Mouse (Mus musculus): ENCODE results near the gene Irx3.

The Irx3 gene

DNA sequence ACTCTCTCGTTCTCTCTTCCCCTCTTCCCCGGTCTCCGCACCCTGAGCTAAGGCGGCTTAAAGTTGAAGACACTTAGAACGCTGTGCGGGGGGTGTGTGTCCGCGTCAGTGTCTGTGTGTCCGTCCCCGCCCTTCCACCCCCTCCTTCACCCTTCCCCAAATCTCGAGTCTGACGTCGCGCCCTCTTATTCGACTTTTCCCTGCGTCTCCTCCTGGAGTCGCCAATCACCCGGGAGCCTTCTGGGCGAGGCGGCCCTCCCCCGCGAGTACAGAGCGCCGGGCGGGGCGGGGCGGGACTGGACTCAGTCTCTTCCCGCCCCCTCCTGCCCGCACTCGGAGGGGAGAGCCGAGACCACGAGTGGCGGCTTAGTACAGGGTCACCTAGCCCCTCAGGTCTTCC, at the start of gene Irx3:
Gene Irx3 (minus strand): TSS at position 229 of the 400 bp plus-strand sequence.
- no peak for DNase-seq (ENCODE audit: low spot score in 2 of 2)

DNA sequence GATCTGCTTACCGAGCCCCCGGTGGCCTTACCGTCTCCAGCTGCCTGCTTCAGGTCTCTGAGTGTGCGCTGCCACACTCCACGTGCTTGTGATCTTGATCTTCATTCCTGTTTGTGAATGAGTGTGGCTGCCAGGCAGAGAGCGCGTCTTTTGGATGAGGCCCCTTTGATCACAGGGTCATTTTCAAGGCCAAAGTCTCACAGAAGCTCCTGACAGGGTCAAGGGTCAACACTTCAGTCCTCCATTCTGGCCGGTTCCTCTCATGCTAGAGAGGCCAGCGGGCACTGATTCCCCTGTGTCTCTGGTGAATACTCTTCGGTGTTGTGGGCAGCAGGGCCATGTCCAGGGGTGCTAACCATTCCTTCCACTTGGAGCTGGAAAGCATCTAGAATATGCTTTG, 49.5 kb upstream of the Irx3 start:
- DNase-seq (ENCODE audit: low spot score in 2 of 2), result no peak

DNA sequence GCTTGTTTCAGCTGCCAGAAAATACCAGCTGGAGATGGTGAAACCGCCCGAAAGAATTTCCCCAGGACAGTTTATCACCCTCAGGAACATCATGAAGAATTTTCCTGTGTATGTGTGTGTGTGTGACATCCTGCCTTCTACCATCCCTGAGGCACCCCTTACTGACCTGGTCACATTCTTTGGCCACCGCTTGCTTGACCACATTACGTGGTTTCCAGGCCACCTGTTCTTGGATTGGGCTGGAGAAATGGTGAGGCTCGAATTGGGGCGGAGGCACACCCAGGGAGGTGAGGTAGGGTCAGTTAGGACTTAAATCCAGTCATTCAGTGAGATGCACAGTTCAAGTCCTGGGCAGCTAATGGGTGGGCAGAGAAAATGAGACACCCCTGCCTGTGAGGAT, 48.1 kb upstream of the Irx3 start:
- DNase-seq (ENCODE audit: low spot score in 2 of 2), result no peak

DNA sequence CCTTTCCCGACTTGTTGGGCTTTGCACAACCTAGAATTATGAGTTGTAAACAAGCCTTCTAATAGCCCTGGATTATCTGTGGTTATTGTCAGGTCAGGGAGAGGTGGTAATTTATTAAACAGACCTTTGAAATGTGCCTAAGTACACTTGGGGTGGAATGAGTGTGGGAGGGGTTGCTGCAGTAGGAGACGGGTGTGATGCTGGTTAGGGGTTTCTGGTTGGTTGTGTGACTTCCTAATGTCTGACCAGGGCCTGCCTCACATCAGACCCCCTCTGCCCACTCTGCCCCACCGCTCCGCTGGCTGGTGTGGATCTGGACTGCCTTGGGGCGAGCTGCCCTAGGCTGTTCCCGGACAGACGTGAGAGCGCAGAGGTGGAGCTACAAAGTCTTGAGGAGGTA, 47.7 kb upstream of the Irx3 start:
- DNase-seq (ENCODE audit: low spot score in 2 of 2), result no peak

DNA sequence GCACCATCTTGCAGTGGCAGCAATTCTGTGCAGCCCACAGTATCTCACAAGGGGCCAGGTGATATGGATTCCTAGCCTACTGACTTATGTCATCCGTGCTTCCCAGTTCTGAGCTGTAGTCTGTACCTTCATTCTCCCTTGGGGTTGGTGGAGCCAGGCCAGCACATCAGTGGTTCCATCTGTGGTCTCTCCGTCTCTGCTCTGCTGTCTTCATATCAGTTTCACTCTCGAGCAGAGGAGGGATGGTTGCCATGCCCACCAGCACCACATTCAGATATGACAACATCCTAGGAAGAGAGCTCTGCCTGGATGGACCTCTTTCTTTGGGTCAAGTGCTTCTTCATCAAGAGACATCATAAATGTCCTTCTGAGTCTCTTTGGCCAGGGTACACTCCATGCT, 43.8 kb upstream of the Irx3 start:
- no peak for DNase-seq (ENCODE audit: low spot score in 2 of 2)

DNA sequence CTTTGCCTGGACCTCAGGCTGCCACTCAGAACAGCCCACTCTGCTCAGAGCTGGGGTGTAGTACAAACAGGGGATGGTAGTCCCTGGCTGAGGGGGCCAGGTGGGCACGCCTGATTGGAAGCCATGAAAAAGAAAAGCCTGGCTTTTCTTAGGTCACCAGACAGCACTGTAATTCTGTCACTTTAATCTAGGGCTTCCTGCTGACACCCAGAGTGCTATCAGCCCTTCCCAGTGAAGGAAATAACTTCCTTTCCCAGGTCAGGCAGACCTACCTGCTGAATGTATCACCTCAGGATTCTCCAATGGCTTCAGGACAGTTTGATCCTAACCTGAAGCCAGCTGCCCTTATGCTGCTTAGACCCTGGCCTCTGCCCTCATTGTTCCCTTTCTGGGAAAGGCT, 35.3 kb upstream of the Irx3 start:
- DNase-seq (ENCODE audit: low spot score in 2 of 2), result no peak

DNA sequence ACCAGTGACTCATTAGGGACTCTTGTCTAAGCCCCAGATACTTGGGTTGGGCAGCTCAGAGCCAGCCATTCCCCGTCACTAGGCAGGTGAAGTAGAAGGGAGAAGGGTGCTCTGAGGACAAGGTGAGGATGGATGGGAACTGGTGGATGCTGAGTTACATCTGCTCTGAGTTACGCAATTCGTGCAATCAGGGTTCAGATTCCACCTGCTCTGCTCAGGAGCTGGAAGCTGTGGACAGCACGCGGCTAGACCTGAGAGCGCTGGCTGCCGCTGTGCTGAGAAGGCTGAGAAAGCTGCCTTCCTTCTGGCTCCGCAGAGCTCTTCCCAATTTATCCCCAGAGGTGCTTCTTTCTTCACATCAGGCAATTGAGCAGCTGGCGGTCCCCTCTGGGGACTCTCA, 34.8 kb upstream of the Irx3 start:
- no peak for DNase-seq (ENCODE audit: low spot score in 2 of 2)

DNA sequence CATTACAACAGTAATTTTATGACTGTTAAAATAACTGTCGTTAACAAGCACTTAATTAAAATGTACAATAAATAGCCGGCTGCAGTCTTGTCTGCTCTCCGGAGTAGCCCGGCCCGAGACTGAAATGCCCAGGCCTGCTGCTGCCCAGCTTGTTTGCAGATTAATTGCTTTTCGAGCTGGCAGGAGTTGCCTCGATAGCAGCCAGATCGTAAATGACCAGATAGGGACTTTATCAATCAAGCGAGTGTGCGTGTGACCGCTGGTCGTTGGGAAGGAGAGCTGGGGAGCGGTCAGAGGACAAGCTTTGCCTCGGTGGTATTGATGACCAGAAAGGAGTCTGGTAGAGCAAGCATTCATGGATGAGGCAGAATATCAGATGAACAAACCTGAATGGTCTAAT, 25.8 kb upstream of the Irx3 start:
- no peak for DNase-seq (ENCODE audit: low spot score in 2 of 2)

DNA sequence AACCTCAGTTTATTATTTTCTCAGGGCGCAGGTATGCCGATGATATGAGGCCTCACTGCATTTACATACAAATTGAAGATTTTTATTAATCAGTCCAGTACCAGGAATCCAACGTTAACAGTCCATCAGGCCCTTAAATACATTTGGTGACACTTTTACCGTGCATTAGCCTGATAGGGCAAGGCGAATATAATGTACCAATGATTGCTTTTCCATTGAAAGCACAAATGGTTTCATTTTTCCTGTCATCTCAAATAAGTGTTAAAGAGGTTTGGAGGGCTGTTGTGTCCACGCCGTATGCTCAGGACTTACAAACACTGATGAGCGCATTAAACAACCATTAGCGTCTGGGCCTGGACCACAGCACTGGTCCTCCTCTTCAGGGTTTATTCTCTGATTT, 25.3 kb upstream of the Irx3 start:
- DNase-seq (ENCODE audit: low spot score in 2 of 2), result no peak

DNA sequence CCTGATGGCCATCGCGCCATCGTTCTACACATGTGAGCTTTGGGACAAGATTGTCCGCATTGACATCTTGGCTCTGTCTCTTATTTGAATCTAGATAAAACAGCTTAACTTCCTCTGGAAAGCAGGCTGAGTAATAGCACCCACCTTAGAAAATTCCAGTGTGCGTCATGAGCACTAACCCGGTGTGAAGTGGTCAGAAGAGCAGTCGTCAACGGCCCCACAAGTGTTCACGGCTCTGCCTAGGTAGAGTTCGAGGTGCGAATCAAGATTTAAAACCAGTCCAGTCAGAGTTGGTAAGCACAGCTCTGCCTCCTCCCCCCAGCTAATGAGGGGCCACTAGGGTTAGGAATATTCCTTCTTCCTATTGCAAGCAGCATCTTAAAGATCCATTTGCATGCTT, 21.5 kb upstream of the Irx3 start:
- no peak for DNase-seq (ENCODE audit: low spot score in 2 of 2)

DNA sequence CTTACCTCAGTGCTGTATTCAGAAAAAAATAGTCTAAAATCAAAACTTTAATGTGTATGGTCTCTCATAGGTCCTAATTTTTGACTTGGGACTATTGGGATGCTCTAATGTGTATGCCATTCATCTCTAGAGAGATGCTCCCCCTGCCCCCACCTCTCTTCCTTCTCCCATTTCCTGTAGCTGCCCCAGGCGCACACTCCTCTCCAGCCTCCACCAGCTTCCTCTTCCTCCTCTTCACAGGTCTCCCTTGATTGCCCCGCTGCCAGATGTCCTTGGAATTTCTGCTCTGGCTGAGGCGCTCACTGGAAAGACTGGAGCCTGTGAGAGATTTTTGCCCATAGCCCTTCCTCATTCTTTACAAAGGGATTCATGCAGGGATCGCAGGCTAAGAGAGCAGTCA, 20.9 kb upstream of the Irx3 start:
- DNase-seq (ENCODE audit: low spot score in 2 of 2), result no peak

DNA sequence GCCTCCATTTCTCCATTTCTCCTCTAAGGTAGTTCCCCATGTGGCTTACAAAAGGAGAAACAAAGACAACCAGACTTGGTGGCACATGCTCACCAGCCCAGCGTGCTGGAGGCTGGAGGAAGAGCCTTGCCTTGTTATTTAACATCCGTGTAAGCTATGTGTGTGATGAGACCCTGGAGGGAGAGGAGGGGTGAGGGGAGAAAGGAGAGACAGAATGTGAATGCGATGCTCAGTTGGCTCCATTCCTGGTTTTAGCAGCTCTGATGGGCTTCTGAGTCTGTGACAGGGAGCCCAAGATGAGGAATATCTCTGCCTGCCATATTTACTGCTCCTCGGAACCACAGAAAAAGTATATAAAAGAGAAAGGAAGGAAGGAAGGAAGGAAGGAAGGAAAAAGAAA, 20.1 kb upstream of the Irx3 start:
- DNase-seq (ENCODE audit: low spot score in 2 of 2), result no peak

DNA sequence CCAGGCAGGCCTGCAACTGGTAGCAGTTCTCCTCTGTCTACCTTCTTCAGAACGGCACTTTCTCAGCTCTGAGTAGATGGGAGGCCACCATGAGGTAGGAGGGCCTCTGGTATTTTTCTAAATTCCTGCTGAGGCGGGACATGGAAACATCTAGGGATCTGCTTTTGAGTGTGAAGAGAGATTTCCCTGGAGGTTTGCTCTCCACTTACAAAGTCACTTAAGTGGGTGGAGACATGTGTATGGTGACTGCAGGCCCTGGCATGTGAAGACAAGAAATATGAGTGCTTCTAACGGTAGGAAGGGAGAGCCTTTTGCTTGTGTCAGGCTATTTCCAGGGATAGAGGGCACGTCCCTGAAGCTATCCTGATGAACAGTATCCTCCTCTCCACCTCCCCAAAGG, 17.9 kb upstream of the Irx3 start:
- DNase-seq (ENCODE audit: low spot score in 2 of 2), result no peak

DNA sequence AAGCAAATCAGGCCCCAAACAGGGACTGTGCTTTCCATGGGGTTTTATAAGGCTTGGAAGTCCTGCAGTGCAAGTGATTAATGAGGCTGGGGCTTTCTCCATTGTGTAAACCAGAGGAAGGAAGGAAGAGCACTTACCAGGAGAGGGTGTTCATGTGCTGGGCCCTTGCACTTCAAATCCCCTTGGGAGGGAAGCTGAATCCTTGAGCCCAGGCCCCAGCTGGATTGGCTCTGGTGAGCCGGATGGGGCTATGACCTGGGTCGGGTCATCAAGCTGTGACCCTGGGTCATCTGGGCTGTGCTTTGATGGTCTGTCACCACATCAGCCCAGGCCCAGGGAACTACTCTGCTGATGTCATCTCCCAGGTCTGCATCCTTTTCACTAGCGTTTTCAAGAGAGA, 16.9 kb upstream of the Irx3 start:
- no peak for DNase-seq (ENCODE audit: low spot score in 2 of 2)

DNA sequence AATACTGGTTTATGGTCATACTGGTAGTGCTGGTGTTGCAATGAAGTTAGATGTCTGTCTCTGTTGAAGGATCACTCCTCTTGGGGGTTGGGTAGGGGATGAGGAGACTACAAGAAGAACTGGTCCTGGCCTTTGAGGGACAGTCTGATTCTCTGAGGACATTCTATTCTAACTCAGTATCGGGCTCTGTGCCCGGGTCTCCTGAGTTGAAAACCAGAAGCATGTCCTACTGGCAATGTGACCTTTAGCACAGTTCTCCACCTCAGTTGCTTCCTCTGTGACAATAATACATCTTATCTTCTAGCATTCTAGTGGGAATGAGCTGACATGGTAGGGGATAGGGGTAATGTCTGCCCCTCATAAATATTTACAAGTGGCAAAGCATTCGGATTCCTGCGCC, 12.2 kb upstream of the Irx3 start:
- DNase-seq (ENCODE audit: low spot score in 2 of 2), result no peak

DNA sequence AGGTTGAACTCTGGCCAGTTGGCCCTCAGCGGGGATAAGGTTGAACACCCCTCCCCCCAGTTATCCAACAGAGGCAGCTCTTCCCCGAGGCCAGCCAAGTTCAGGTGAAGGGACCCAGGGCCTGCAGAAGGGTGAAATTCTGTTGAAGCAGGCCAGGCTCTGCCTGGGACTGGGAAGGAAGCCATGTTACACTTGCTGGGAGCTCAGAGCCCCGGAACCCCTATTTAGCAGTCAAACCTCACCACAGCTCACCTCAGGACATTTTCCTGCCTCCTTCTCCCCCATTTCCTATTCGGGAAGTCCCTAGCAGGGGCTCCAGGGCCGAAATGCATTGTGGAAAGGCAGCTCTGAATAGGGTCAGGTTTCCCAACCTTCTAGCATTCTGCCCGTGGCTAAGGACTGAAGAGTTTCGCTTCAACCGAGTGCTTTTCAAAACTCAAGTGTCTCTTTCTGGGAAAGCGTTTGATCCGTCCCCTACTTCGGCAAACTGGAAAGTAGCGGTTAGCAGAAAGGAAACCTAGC, 4.9 kb upstream of the Irx3 start:
- DNase-seq (ENCODE audit: low spot score in 2 of 2), result no peak

DNA sequence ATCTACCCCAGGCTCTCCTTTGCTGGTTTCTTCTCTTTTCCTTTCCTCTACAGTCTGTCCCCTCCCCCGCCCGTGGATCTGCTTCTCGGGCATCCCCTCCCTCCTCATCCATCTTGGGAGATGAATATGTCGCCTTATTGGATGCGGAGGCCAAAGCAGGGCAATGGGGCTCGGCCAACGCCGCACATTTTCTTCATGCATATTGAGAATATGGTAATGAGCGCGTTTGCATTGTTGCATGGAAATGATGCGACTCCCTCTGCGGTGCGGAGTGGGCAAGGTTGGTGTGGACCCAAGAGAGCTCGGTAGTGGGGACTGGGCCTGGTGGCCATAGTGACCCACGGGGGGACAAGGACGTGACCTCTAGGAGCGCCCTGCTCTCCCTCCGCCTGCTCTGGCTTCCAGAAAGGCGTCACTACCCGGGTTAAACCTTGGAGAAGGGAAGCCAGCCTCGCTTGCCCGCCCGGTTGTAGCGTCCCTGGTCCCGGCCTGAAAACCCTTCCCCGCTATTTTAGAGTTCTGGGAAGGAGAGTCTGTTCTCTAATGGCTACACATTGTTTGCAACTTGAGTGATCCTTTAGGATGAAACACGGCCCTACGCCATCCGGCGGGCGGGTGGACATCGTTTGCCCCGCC, 4.3 kb upstream of the Irx3 start:
- DNase-seq (ENCODE audit: low spot score in 2 of 2), result no peak

DNA sequence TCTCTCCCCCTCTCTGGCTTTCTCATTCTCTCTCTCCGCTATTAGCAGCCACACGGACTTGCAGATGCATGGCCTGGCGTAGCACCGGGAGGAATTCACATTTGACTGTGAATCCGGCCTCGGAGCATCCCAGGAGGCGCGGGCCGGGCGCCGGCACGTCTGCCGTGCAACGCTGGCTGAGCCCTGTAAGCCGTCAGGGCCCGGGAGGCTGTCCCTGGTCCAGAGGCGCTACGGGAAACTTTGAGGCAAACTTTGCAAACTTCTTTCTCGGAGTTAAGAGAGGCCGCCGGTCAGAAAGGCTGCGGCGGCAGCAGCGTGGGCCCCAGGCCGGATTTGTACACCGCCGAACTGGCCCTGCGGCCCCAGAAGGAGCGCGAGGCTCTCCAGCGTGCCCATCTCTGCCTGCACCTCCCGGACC, 3.4 kb upstream of the Irx3 start:
- DNase-seq (ENCODE audit: low spot score in 2 of 2), result no peak

DNA sequence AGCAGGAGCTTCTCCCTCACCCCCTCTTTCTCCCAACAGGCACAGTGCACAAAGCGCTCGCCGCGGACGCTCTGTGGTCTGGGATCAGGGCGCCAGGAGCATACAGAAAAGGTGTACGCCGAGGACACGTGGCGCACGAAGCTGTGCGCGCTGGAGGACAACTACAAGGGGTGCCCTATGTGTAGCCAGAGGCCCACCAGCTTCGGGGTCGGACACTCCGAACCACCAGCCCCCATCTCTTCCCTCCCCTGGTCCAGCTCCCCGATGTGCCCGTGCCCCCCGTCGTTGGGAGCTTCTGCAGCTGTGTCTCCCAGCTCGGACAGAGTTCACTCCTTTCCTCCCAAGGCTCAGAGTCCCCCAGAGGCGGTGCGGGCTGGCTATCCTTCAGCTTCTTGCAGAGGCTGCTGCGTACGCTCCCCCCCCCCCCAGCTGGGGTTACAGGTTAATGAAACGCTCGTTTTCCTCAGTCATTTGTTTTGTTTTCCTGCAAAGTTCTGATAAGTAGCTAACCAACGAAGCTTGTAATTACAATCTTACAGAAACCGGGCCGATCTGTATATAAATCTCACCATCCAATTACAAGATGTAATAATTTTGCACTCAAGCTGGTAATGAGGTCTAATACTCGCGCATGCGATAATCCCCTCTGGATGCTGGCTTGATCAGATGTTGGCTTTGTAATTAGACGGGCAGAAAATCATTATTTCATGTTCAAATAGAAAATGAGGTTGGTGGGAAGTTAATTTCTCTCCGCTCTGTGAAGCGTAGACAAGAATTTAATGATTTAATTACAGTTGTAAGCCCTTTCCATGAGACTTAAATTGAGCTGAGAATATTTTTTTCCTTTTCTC, 2.8 kb upstream of the Irx3 start:
- DNase-seq (ENCODE audit: low spot score in 2 of 2), result no peak

DNA sequence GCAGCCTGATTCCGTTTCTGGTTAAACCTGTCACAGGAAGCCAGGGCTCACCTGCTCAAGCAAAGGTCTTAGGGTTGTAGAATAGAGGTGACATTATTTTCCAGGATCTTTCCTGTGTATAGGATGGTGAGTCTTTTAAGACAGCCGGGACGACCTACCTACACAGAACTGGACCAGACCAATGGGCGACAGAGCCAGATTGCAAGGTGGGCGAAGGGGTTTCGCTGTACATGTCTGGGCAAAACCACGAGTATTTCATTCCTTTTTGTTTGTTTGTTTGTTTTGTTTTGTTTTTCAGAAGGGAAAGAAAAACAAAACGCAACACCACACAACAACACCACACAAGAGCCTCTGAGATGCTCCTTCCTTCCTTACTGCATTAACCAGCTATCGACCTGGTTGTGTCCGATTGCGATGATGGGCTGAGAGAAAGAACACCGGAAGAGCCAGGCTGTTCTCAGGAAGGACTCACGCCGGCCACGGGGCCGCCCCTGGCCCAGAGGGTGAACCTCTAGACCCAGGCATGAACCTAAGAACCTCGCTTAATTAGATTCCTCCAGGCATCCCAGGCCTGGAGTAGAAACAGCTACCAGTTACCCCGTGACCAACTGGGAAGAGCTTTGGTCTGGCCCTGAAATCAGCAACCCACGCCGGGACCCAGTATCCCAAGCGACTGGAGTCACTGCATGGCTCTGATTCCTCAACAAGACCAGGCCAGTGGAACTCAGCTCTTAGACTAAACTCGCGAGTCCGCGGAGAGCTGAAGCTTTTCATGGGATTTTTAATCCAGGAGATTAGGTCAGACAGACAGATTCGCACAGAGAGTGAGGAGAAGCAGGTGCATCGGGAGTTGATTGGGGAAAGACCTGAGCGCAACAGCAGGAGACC, 1.9 kb upstream of the Irx3 start:
- no peak for DNase-seq (ENCODE audit: low spot score in 2 of 2)

DNA sequence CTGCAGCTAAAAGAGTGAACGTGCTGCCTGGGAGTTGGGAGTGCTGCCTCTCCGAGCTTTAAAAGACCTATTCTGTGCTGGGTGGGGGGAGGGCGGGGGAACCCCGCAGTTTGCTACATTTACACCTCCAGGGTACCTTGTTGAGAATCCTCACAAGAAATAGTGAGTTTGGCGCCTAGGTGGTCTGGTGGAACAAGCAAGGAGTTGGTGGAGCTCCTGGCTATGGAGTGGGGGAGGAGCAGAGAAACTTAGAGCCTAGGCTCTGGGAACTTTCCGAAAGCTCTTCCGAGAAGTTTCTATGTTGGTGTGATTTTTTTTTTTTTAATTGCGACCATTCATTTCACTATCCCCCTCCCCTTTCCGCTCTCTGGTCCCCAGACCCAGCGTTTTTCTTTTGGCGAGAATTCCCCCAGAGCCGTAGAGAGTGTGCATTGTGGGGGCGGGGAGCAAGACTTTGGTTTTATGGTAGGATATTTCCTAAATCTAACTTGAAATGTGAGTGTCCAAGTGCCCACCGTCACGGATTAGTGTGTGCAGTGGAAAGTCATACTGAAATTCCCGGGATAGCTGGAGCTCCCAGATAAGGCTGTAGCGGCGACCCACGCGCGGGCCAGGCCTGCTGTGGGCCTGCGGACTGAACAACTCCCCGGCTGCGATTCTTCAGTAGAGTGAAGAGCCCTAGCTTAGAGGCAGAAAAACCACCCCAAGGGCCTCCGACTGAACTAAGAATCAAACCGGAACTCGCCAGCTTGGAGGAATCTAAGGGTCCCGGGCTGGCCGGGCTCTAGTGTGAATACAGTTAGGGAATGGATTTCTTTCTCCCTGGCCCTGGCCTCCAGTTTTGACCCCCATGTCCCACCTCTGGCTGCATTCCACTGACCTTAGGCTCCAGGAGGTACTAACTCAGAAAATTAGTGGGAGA, 795 bp upstream of the Irx3 start:
- no peak for DNase-seq (ENCODE audit: low spot score in 2 of 2)

All from thymus, postnatal 10 days (tissue).